Mouse (Mus musculus) CH12.LX (cell line): ENCODE results near the gene Dazap1. TPM values are rescaled to one million over a fixed set of nuclear protein-coding genes. Genes with fewer than 3 reads are reported as not detected.

Experiments used
- DNase-seq: peaks from one replicate; pipeline ENCODE4 v3.0.0-alpha.2; 2013; ENCODE audit errors: extremely low read depth
- H3K27ac ChIP-seq: 2 replicates; pipeline ENCODE4 v1.5.1; 2012; ENCODE audit warnings: low read depth, mild to moderate bottlenecking, control low read depth, moderate library complexity; ENCODE audit not compliant: insufficient read depth
- H3K27me3 ChIP-seq: replicated peaks from 2 replicates; pipeline ENCODE3; 2012; ENCODE audit warnings: inconsistent platforms
- H3K36me3 ChIP-seq, 2 experiments: replicated peaks in 1 of 2; 2 replicates each; pipeline versions ENCODE3 to v1.6.1; 2012; ENCODE audit warnings: inconsistent platforms in 1 of 2, low read length in 1 of 2, mild to moderate bottlenecking in 1 of 2, mixed read lengths in 1 of 2, moderate library complexity in 1 of 2; ENCODE audit not compliant: control insufficient read depth in 1 of 2, insufficient read depth in 1 of 2
- H3K4me1 ChIP-seq, 2 experiments: 2 replicates each; pipeline ENCODE4 v1.6.1; 2012; ENCODE audit warnings: inconsistent platforms in 1 of 2, moderate library complexity in 1 of 2; ENCODE audit not compliant: insufficient read depth in 2 of 2, control insufficient read depth in 1 of 2
- H3K4me2 ChIP-seq: 2 replicates; pipeline ENCODE4 v1.6.1; 2012; ENCODE audit warnings: low read depth, mild to moderate bottlenecking, control low read depth; ENCODE audit not compliant: poor library complexity, insufficient read depth, severe bottlenecking
- H3K4me3 ChIP-seq, 3 experiments: fragments of 150-350 bp in 1 of 3; sonication (generic) in 1 of 3; replicated peaks in 1 of 3; 2 replicates each; pipeline versions ENCODE3 to v1.5.1; 2011 to 2012; ENCODE audit warnings: low read depth in 2 of 3, low read length in 2 of 3, mild to moderate bottlenecking in 2 of 3, moderate library complexity in 2 of 3, control low read depth in 1 of 3, improper control_type of control experiment in 1 of 3, inconsistent platforms in 1 of 3, mixed read lengths in 1 of 3; ENCODE audit not compliant: poor library complexity in 1 of 3
- H3K79me2 ChIP-seq: replicated peaks from 2 replicates; pipeline ENCODE4 v1.6.1; 2012; ENCODE audit warnings: mild to moderate bottlenecking, moderate library complexity; ENCODE audit not compliant: control insufficient read depth, poor library complexity, insufficient read depth, severe bottlenecking; ENCODE audit errors: extremely low read depth
- H3K9ac ChIP-seq: 2 replicates; pipeline ENCODE4 v1.6.1; 2012; ENCODE audit warnings: low read depth, mild to moderate bottlenecking, control low read depth, moderate library complexity; ENCODE audit not compliant: insufficient read depth
- H3K9me3 ChIP-seq: replicated peaks from 2 replicates; pipeline ENCODE3; 2012; ENCODE audit warnings: low read length, inconsistent platforms, mixed read lengths
- BHLHE40 ChIP-seq: IDR thresholded peaks from 2 replicates; pipeline ENCODE4 v1.6.1; 2011; ENCODE audit warnings: mild to moderate bottlenecking, low read depth, low read length, improper control_type of control experiment
- CHD1 ChIP-seq: IDR thresholded peaks from 2 replicates; pipeline ENCODE4 v1.6.1; 2012; ENCODE audit warnings: low read depth, low read length, improper control_type of control experiment, inconsistent platforms
- CTCF ChIP-seq, 2 experiments: IDR thresholded peaks in 1 of 2; conservative IDR thresholded peaks in 1 of 2; 2 replicates each; pipeline ENCODE4 v1.5.1; 2011 to 2012; ENCODE audit warnings: low read depth in 2 of 2, low read length in 2 of 2, improper control_type of control experiment in 1 of 2, inconsistent platforms in 1 of 2, mild to moderate bottlenecking in 1 of 2, moderate library complexity in 1 of 2
- E2F4 ChIP-seq: IDR thresholded peaks from 2 replicates; pipeline ENCODE4 v1.6.1; 2011; ENCODE audit warnings: low read depth, low read length, improper control_type of control experiment; ENCODE audit not compliant: insufficient replicate concordance
- ELF1 ChIP-seq: IDR thresholded peaks from 2 replicates; pipeline ENCODE4 v1.6.1; 2014; ENCODE audit warnings: low read depth, mild to moderate bottlenecking, inconsistent platforms, low read length, improper control_type of control experiment
- GABPA ChIP-seq: IDR thresholded peaks from 2 replicates; pipeline ENCODE4 v1.6.1; 2012; ENCODE audit warnings: low read depth, low read length, improper control_type of control experiment, inconsistent platforms; ENCODE audit not compliant: insufficient replicate concordance
- HCFC1 ChIP-seq: IDR thresholded peaks from 2 replicates; pipeline ENCODE4 v1.6.1; 2012; ENCODE audit warnings: low read depth, mild to moderate bottlenecking, inconsistent platforms, low read length, improper control_type of control experiment
- KAT2A ChIP-seq: IDR thresholded peaks from 2 replicates; pipeline ENCODE4 v1.6.1; 2012; ENCODE audit warnings: low read length, improper control_type of control experiment, inconsistent platforms; ENCODE audit not compliant: insufficient replicate concordance
- MAFK ChIP-seq: IDR thresholded peaks from 2 replicates; pipeline ENCODE4 v1.6.1; 2011; ENCODE audit warnings: low read length, improper control_type of control experiment; ENCODE audit not compliant: insufficient replicate concordance
- MYC ChIP-seq: IDR thresholded peaks from 2 replicates; pipeline ENCODE4 v1.6.1; 2011; ENCODE audit warnings: low read depth, mild to moderate bottlenecking, improper control_type of control experiment, low read length
- NRF1 ChIP-seq: IDR thresholded peaks from 2 replicates; pipeline ENCODE4 v1.6.1; 2014; ENCODE audit warnings: low read depth, mild to moderate bottlenecking, inconsistent platforms, low read length, improper control_type of control experiment, moderate library complexity
- PAX5 ChIP-seq: IDR thresholded peaks from 2 replicates; pipeline ENCODE4 v1.6.1; 2012; ENCODE audit warnings: low read length, inconsistent platforms, mixed read lengths
- POLR2A ChIP-seq: IDR thresholded peaks from 2 replicates; pipeline ENCODE4 v1.6.1; 2011; ENCODE audit warnings: low read depth, mild to moderate bottlenecking, improper control_type of control experiment, low read length
- POLR2AphosphoS2 ChIP-seq: IDR thresholded peaks from 2 replicates; pipeline ENCODE4 v1.6.1; 2011; ENCODE audit warnings: low read depth, low read length, improper control_type of control experiment
- RAD21 ChIP-seq: IDR thresholded peaks from 2 replicates; pipeline ENCODE4 v1.6.1; 2011; ENCODE audit warnings: low read depth, mild to moderate bottlenecking, low read length, improper control_type of control experiment, moderate library complexity
- SIN3A ChIP-seq: IDR thresholded peaks from 2 replicates; pipeline ENCODE4 v1.6.1; 2012; ENCODE audit warnings: low read length, improper control_type of control experiment, inconsistent platforms
- USF2 ChIP-seq: conservative IDR thresholded peaks from 2 replicates; pipeline ENCODE4 v1.6.1; 2011; ENCODE audit warnings: low read depth, low read length, improper control_type of control experiment
- ZC3H11A ChIP-seq: IDR thresholded peaks from 2 replicates; pipeline ENCODE4 v1.6.1; 2012; ENCODE audit warnings: low read depth, mild to moderate bottlenecking, inconsistent platforms, low read length, improper control_type of control experiment
- ZKSCAN1 ChIP-seq: IDR thresholded peaks from 2 replicates; pipeline ENCODE4 v1.6.1; 2012; ENCODE audit warnings: low read depth, inconsistent platforms, low read length, improper control_type of control experiment, borderline replicate concordance
- ZNF384 ChIP-seq: IDR thresholded peaks from 2 replicates; pipeline ENCODE4 v1.6.1; 2012; ENCODE audit warnings: low read depth, low read length, improper control_type of control experiment, inconsistent platforms
- dilution Hi-C: fragments of 300-500 bp; cut with MboI; formaldehyde crosslinking; loops from 2 replicates; pipeline ENCODE4 v1.14.3; 2020; ENCODE audit warnings: low sequenced_read_pairs; ENCODE audit not compliant: extremely low pct_unique_long_range_greater_than_20kb, extremely low pct_ligation_motif_present
- in situ Hi-C: fragments of 300-500 bp; cut with MboI; formaldehyde crosslinking; loops from 3 replicates; pipeline ENCODE4 v1.14.3; 2019; ENCODE audit warnings: low sequenced_read_pairs, low pct_ligation_motif_present, low pct_unique_long_range_greater_than_20kb, mixed read lengths
- polyA plus RNA-seq: library from polyadenylated mRNA; unstranded; fragments of >175 nt; gene quantifications from 2 replicates; pipeline ENCODE4 v1.2.1, GENCODE M21; 2012; ENCODE audit warnings: low read depth; ENCODE audit not compliant: insufficient read length
- total RNA-seq, 2 experiments: library from RNA; depleted of rRNA; stranded (reverse); fragments of 300-350 nt in 1 of 2; fragments of >200 nt in 1 of 2; gene quantifications; 2 replicates each; pipeline ENCODE4 v1.2.3; 2012 to 2014

Dazap1 gene
- total and polyA plus RNA-seq, 3 experiments, result 162 to 236 (median 187) TPM

DNA sequence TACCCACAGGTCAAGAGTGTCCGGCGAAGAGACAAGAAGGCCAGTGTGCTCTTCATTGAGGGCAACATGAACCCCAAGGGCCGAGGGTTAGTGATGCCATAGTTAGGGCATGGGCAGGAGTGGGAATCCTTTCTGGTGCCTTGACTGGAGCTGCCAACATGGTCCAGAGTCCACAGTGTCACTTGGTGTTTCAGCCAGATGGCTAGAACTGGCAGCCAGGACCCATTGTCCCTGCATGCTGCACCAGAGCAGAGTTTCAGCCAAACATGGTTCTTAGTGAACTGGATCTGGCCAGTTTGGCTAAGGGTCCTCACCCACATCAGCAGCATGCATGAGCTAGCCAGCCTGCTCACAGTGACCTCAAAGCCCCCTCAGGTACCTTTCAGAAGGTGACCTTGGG is 23.0 kb upstream of the Dazap1 start:
- peaks cover 92 to 96% of the 10 kb centered on the region in 2 experiments for H3K36me3 ChIP-seq
- no peaks in the 10 kb centered on the region for H3K27me3 ChIP-seq
- no peak overlapping the region for H3K9ac ChIP-seq
- in situ Hi-C loops (no loop called here), dilution Hi-C loops (no loop called here)
- no peaks in the 10 kb centered on the region for H3K79me2 ChIP-seq
- DNase-seq, result no peak
- no peak for TF ChIP-seq GABPA
- TF ChIP-seq RAD21, result no peak
- no peak for TF ChIP-seq HCFC1
- TF ChIP-seq POLR2A, result no peak
- no peak for TF ChIP-seq BHLHE40
- TF ChIP-seq MYC, result no peak
- no peak for TF ChIP-seq USF2
- TF ChIP-seq ZNF384, result no peak
- TF ChIP-seq ELF1, result no peak
- no peak for TF ChIP-seq ZC3H11A
- TF ChIP-seq ZKSCAN1, result no peak
- no peak for TF ChIP-seq CHD1
- no peak for TF ChIP-seq PAX5
- TF ChIP-seq E2F4, result no peak
- TF ChIP-seq NRF1, result no peak
- no peak for TF ChIP-seq SIN3A
- TF ChIP-seq KAT2A, result no peak
- H3K27ac ChIP-seq, result no peak overlapping the region
- H3K4me1 ChIP-seq, result no peaks in the 10 kb centered on the region
- no peak overlapping the region for H3K4me3 ChIP-seq
- no peaks in the 10 kb centered on the region for H3K9me3 ChIP-seq
- H3K4me2 ChIP-seq, result no peak overlapping the region

DNA sequence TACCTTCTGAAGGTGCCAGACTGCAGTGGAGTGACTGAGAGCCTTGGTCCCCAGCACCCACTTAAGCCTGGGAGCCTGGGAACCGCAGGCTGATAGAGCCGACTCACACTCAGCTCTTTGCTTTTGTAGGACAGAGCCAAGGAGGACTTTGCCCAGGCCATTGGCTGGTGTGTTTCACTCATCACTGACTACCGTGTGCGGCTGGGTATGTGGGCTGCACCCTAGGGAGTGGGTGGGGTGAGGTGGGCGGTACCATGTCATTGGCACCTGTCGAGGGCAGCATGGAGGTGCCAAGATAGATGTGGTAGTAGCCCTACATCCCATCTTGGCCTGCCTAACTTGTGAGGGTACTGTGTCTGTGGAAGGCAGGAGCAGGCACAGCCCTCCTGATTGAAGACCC is 21.5 kb upstream of the Dazap1 start:
- H3K9ac ChIP-seq, result no peak overlapping the region
- no peaks in the 10 kb centered on the region for H3K79me2 ChIP-seq
- no peak for DNase-seq
- in situ Hi-C loops, result no loop called here
- H3K4me2 ChIP-seq, result no peak overlapping the region
- no peak for TF ChIP-seq NRF1
- no peak for TF ChIP-seq POLR2AphosphoS2
- TF ChIP-seq CTCF (conservative IDR thresholded peaks at IDR 0.05 in 1 of 2, IDR thresholded peaks at IDR 0.05 in 1 of 2; ENCODE audit: low read depth in 2 of 2, low read length in 2 of 2), result no peak
- TF ChIP-seq USF2, result no peak
- no peak for TF ChIP-seq MAFK
- H3K4me1 ChIP-seq, result no peaks in the 10 kb centered on the region
- no peaks in the 10 kb centered on the region for H3K9me3 ChIP-seq
- H3K36me3 ChIP-seq, result peaks cover 91 to 96% of the 10 kb centered on the region in 2 experiments
- dilution Hi-C loops, result no loop called here
- H3K4me3 ChIP-seq, result no peak overlapping the region
- H3K27ac ChIP-seq, result no peak overlapping the region
- no peaks in the 10 kb centered on the region for H3K27me3 ChIP-seq
